Mouse (Mus musculus): ENCODE measurements around the gene Ssxb9. TPM values are rescaled to one million over a fixed set of nuclear protein-coding genes. Genes with fewer than 3 reads are reported as not detected.
"Not testable (repeated sequence)": the region's sequence is repeated elsewhere in the genome, so short reads cannot be mapped to it uniquely, and the experiment has no call there.

The Ssxb9 gene
- total RNA-seq (2015; ENCODE audit: low replicate concordance): not detected in 2 replicates
- not detected in 2 replicates for total RNA-seq (2017; ENCODE audit: low replicate concordance)

GRCm38 (mm10) chrX:8366678-8367077, at the start of gene Ssxb9:
Gene Ssxb9 (plus strand): TSS chrX:8366978.
- not testable (repeated sequence) for ATAC-seq (replicated peaks; ENCODE audit: low FRiP score, poor library complexity, severe bottlenecking)

GRCm38 (mm10) chrX:8327124-8327523, 39.7 kb upstream of the Ssxb9 start, which contains the start of gene Ssxb10:
Gene Ssxb10 (plus strand): TSS chrX:8327424.
- no peak for ATAC-seq (replicated peaks; ENCODE audit: low FRiP score, poor library complexity, severe bottlenecking)

- ATAC-seq (replicated peaks; ENCODE audit: low FRiP score, poor library complexity, severe bottlenecking): not testable (repeated sequence)
Measured at GRCm38 (mm10) chrX:8413005-8413404, 46.2 kb downstream of the Ssxb9 start, which contains the start of gene Ssxb1. Gene Ssxb1 (plus strand): TSS chrX:8413305.

Other genes with a start within 250 kb of the Ssxb9 start
- gene Wdr13, start 234.1 kb upstream of the Ssxb9 start, total RNA-seq (2015; ENCODE audit: low replicate concordance): 3.1 and 7.7 TPM in 2 replicates
- gene Wdr13, start 234.1 kb upstream of the Ssxb9 start, total RNA-seq (2017; ENCODE audit: low replicate concordance): 7.9 and 15.5 TPM in 2 replicates
- 309 and 358 TPM in 2 replicates for gene Rbm3, start 221.1 kb upstream of the Ssxb9 start, total RNA-seq (2015; ENCODE audit: low replicate concordance)
- 298 and 314 TPM in 2 replicates for gene Rbm3, start 221.1 kb upstream of the Ssxb9 start, total RNA-seq (2017; ENCODE audit: low replicate concordance)
- 1.7 and 4.2 TPM in 2 replicates for gene Tbc1d25, start 190.8 kb upstream of the Ssxb9 start, total RNA-seq (2015; ENCODE audit: low replicate concordance)
- 0.56 and 1.1 TPM in 2 replicates for gene Tbc1d25, start 190.8 kb upstream of the Ssxb9 start, total RNA-seq (2017; ENCODE audit: low replicate concordance)
- 6.1 and 22.2 TPM in 2 replicates for gene Ebp, start 173.5 kb upstream of the Ssxb9 start, total RNA-seq (2015; ENCODE audit: low replicate concordance)
- 4.0 and 13.0 TPM in 2 replicates for gene Ebp, start 173.5 kb upstream of the Ssxb9 start, total RNA-seq (2017; ENCODE audit: low replicate concordance)
- gene Porcn, start 160.5 kb upstream of the Ssxb9 start, total RNA-seq (2015; ENCODE audit: low replicate concordance): 0.42 TPM in 1 of 2 replicates, not detected in the other
- gene Porcn, start 160.5 kb upstream of the Ssxb9 start, total RNA-seq (2017; ENCODE audit: low replicate concordance): not detected in 2 replicates
- gene Ftsj1, start 114.6 kb upstream of the Ssxb9 start, total RNA-seq (2015; ENCODE audit: low replicate concordance): 3.3 and 7.1 TPM in 2 replicates
- gene Ftsj1, start 114.6 kb upstream of the Ssxb9 start, total RNA-seq (2017; ENCODE audit: low replicate concordance): 12.3 and 14.4 TPM in 2 replicates
- gene Slc38a5, start 95.8 kb upstream of the Ssxb9 start, total RNA-seq (2015; ENCODE audit: low replicate concordance): 72.6 and 83.8 TPM in 2 replicates
- 74.3 and 75.3 TPM in 2 replicates for gene Slc38a5, start 95.8 kb upstream of the Ssxb9 start, total RNA-seq (2017; ENCODE audit: low replicate concordance)
- gene Ssxb10, start 39.6 kb upstream of the Ssxb9 start, total RNA-seq (2015; ENCODE audit: low replicate concordance): not detected in 2 replicates
- gene Ssxb10, start 39.6 kb upstream of the Ssxb9 start, total RNA-seq (2017; ENCODE audit: low replicate concordance): not detected in 2 replicates
- not detected in 2 replicates for gene Ssxb1, start 46.3 kb downstream of the Ssxb9 start, total RNA-seq (2015; ENCODE audit: low replicate concordance)
- gene Ssxb1, start 46.3 kb downstream of the Ssxb9 start, total RNA-seq (2017; ENCODE audit: low replicate concordance): not detected in 2 replicates
- not detected in 2 replicates for gene Ssxb2, start 94.7 kb downstream of the Ssxb9 start, total RNA-seq (2015; ENCODE audit: low replicate concordance)
- gene Ssxb2, start 94.7 kb downstream of the Ssxb9 start, total RNA-seq (2017; ENCODE audit: low replicate concordance): not detected in 2 replicates
- not detected in 2 replicates for gene Gm14459, start 158.0 kb downstream of the Ssxb9 start, total RNA-seq (2015; ENCODE audit: low replicate concordance)
- gene Gm14459, start 158.0 kb downstream of the Ssxb9 start, total RNA-seq (2017; ENCODE audit: low replicate concordance): not detected in 2 replicates
- gene Ssxb6, start 181.3 kb downstream of the Ssxb9 start, total RNA-seq (2015; ENCODE audit: low replicate concordance): not detected in 2 replicates
- not detected in 2 replicates for gene Ssxb6, start 181.3 kb downstream of the Ssxb9 start, total RNA-seq (2017; ENCODE audit: low replicate concordance)
- not detected in 2 replicates for gene Ssxb3, start 224.8 kb downstream of the Ssxb9 start, total RNA-seq (2015; ENCODE audit: low replicate concordance)
- not detected in 2 replicates for gene Ssxb3, start 224.8 kb downstream of the Ssxb9 start, total RNA-seq (2017; ENCODE audit: low replicate concordance)